Mouse (Mus musculus): Measurements from ENCODE around the gene Enox1. TPM values are rescaled to one million over a fixed set of nuclear protein-coding genes. Genes with fewer than 3 reads are reported as not detected.

Enox1 gene
- polyA plus RNA-seq, 1 experiment = 1.1 TPM

- no peak for DNase-seq
- no peak overlapping the region for H3K27ac ChIP-seq (ENCODE audit: insufficient read depth, low read depth, low read length)
- no peaks in the 10 kb centered on the region for H3K36me3 ChIP-seq (ENCODE audit: control insufficient read depth, insufficient read depth, low read length)
- H3K4me3 ChIP-seq (ENCODE audit: insufficient read depth, low read depth, low read length) = no peak overlapping the region
- H3K4me1 ChIP-seq (ENCODE audit: control insufficient read depth, insufficient read depth, low read length) = no peaks in the 10 kb centered on the region
- whole genome bisulfite sequencing = 96% methylated on average over 4 of the region's 4 CpGs
- TF ChIP-seq POLR2A (IDR thresholded peaks at IDR 0.05; ENCODE audit: low read depth, low read length) (no peak), CTCF (conservative IDR thresholded peaks at IDR 0.05; ENCODE audit: insufficient read depth, insufficient read length, low read depth, low read length) (no peak)
- no peaks in the 10 kb centered on the region for H3K27me3 ChIP-seq (replicated peaks; ENCODE audit: control insufficient read depth, insufficient read depth, low read length)
These were observed 321.1 kb downstream of the Enox1 start for GRCm38 (mm10) chr14:77477704-77478103.

DNA sequence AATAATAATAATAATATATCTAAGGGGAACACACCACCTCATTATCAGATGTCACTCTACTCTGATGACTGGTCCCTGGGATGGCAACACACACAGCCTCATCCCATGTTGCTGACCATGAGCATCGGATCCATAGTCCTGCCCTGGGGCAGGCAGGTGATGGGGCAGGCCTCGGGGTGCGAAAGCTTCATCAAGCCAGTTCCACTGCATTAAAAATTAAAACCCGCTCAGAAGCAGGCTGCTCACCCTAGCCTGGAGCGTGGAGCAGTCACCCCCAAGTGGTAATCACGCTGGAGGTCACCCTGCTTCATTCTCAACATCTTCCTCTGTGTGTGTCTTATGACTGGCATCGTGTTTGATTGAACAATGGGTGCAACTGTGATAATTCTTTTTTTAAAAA lies 321.6 kb downstream of the Enox1 start:
- Histone ChIP-seq H3K27ac (ENCODE audit: insufficient read depth, low read depth, low read length) (no peak overlapping the region), H3K36me3 (ENCODE audit: control insufficient read depth, insufficient read depth, low read length) (no peaks in the 10 kb centered on the region), H3K4me3 (ENCODE audit: insufficient read depth, low read depth, low read length) (no peak overlapping the region), H3K4me1 (ENCODE audit: control insufficient read depth, insufficient read depth, low read length) (no peaks in the 10 kb centered on the region), H3K27me3 (replicated peaks; ENCODE audit: control insufficient read depth, insufficient read depth, low read length) (no peaks in the 10 kb centered on the region)
- 90% methylated on average over 7 of the region's 7 CpGs for WGBS
- no peak for DNase-seq
- TF ChIP-seq POLR2A (IDR thresholded peaks at IDR 0.05; ENCODE audit: low read depth, low read length) (no peak), CTCF (conservative IDR thresholded peaks at IDR 0.05; ENCODE audit: insufficient read depth, insufficient read length, low read depth, low read length) (no peak)

GRCm38 (mm10) chr14:77478692-77479091 lies 322.1 kb downstream of the Enox1 start:
- Histone ChIP-seq H3K36me3 (ENCODE audit: control insufficient read depth, insufficient read depth, low read length) (no peaks in the 10 kb centered on the region), H3K4me1 (ENCODE audit: control insufficient read depth, insufficient read depth, low read length) (no peaks in the 10 kb centered on the region), H3K4me3 (ENCODE audit: insufficient read depth, low read depth, low read length) (no peak overlapping the region), H3K27ac (ENCODE audit: insufficient read depth, low read depth, low read length) (no peak overlapping the region), H3K27me3 (replicated peaks; ENCODE audit: control insufficient read depth, insufficient read depth, low read length) (no peaks in the 10 kb centered on the region)
- no peak for DNase-seq
- WGBS = 88% methylated on average over 8 of the region's 8 CpGs
- TF ChIP-seq POLR2A (IDR thresholded peaks at IDR 0.05; ENCODE audit: low read depth, low read length) = no peak
- TF ChIP-seq CTCF (conservative IDR thresholded peaks at IDR 0.05; ENCODE audit: insufficient read depth, insufficient read length, low read depth, low read length) = no peak

- no peaks in the 10 kb centered on the region for H3K27me3 ChIP-seq (replicated peaks; ENCODE audit: control insufficient read depth, insufficient read depth, low read length)
- no peaks in the 10 kb centered on the region for H3K36me3 ChIP-seq (ENCODE audit: control insufficient read depth, insufficient read depth, low read length)
- no peak overlapping the region for H3K27ac ChIP-seq (ENCODE audit: insufficient read depth, low read depth, low read length)
- WGBS = 54% methylated on average over 15 of the region's 15 CpGs
- H3K4me3 ChIP-seq (ENCODE audit: insufficient read depth, low read depth, low read length) = no peak overlapping the region
- H3K4me1 ChIP-seq (ENCODE audit: control insufficient read depth, insufficient read depth, low read length) = peaks cover 6% of the 10 kb centered on the region
- no peak for DNase-seq
- TF ChIP-seq CTCF (conservative IDR thresholded peaks at IDR 0.05; ENCODE audit: insufficient read depth, insufficient read length, low read depth, low read length) (no peak), POLR2A (IDR thresholded peaks at IDR 0.05; ENCODE audit: low read depth, low read length) (no peak)
These were observed 326.5 kb downstream of the Enox1 start for GRCm38 (mm10) chr14:77483076-77483475.

DNA sequence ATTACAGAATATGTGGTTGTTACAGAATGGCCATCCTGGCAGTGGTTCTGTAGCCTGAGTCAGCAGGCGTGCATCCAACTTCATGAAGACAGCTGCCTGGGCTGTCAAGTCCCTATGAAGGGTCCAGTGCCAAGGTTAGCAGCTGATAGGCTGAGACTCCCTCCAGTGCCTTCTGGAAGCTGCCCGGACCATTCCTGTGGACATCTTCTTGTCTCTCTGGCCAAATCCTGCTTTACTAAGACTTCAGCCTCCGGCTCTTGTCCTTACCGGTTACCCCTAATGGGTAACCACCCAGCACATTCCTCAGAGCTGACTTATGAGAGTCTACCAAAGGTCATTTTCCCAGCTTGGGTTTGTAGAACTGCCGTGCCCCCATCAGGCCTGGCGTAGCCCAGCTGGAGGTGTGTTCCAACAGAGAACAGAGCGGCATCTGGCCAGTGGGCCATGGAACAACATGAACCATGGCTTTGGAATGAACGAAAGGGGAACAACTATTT lies 328.4 kb downstream of the Enox1 start:
- TF ChIP-seq CTCF (conservative IDR thresholded peaks at IDR 0.05; ENCODE audit: insufficient read depth, insufficient read length, low read depth, low read length) (no peak; the same call in 1 of the 2 replicates), POLR2A (IDR thresholded peaks at IDR 0.05; ENCODE audit: low read depth, low read length) (no peak)
- DNase-seq = peak; percentile 93
- Histone ChIP-seq H3K27me3 (replicated peaks; ENCODE audit: control insufficient read depth, insufficient read depth, low read length) (no peaks in the 10 kb centered on the region), H3K4me1 (ENCODE audit: control insufficient read depth, insufficient read depth, low read length) (peaks cover 6% of the 10 kb centered on the region), H3K4me3 (ENCODE audit: insufficient read depth, low read depth, low read length) (no peak overlapping the region), H3K36me3 (ENCODE audit: control insufficient read depth, insufficient read depth, low read length) (no peaks in the 10 kb centered on the region), H3K27ac (ENCODE audit: insufficient read depth, low read depth, low read length) (peak overlapping the region; percentile 15; the same call in 1 of the 2 replicates)
- 38% methylated on average over 8 of the region's 8 CpGs for WGBS

DNA sequence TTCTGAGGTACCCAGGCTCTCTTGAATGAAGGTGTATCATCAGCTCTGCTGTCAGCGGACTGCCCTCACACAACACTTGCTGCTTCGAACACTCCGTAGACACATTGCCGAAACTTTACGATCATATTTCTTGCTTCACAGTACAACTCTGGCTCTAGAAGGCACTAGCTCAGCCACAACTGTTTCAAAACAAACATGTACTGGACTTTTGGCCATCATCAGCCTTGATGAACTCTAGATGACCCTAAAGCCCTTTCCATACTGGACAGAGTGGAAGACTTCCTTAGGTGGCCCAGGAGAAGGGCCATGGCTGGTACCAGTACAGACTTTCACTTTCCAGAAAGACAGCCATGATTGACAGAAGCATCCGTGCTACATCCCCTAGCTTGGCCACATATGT lies 334.1 kb downstream of the Enox1 start:
- H3K4me3 ChIP-seq (ENCODE audit: insufficient read depth, low read depth, low read length) = no peak overlapping the region
- 95% methylated on average over 6 of the region's 6 CpGs for WGBS
- H3K27me3 ChIP-seq (replicated peaks; ENCODE audit: control insufficient read depth, insufficient read depth, low read length) = no peaks in the 10 kb centered on the region
- DNase-seq = no peak
- H3K36me3 ChIP-seq (ENCODE audit: control insufficient read depth, insufficient read depth, low read length) = no peaks in the 10 kb centered on the region
- no peak overlapping the region for H3K27ac ChIP-seq (ENCODE audit: insufficient read depth, low read depth, low read length)
- H3K4me1 ChIP-seq (ENCODE audit: control insufficient read depth, insufficient read depth, low read length) = no peaks in the 10 kb centered on the region
- TF ChIP-seq CTCF (conservative IDR thresholded peaks at IDR 0.05; ENCODE audit: insufficient read depth, insufficient read length, low read depth, low read length) (no peak), POLR2A (IDR thresholded peaks at IDR 0.05; ENCODE audit: low read depth, low read length) (no peak)

GRCm38 (mm10) chr14:77491731-77492130 lies 335.2 kb downstream of the Enox1 start:
- 94% methylated on average over 2 of the region's 2 CpGs for WGBS
- no peak for TF ChIP-seq CTCF (conservative IDR thresholded peaks at IDR 0.05; ENCODE audit: insufficient read depth, insufficient read length, low read depth, low read length)
- no peak for TF ChIP-seq POLR2A (IDR thresholded peaks at IDR 0.05; ENCODE audit: low read depth, low read length)
- Histone ChIP-seq H3K27me3 (replicated peaks; ENCODE audit: control insufficient read depth, insufficient read depth, low read length) (no peaks in the 10 kb centered on the region), H3K27ac (ENCODE audit: insufficient read depth, low read depth, low read length) (no peak overlapping the region), H3K36me3 (ENCODE audit: control insufficient read depth, insufficient read depth, low read length) (no peaks in the 10 kb centered on the region), H3K4me3 (ENCODE audit: insufficient read depth, low read depth, low read length) (no peak overlapping the region), H3K4me1 (ENCODE audit: control insufficient read depth, insufficient read depth, low read length) (no peaks in the 10 kb centered on the region)
- DNase-seq = no peak

Measured in kidney, adult 2 months (tissue).